8 mouse cellular contexts compared by ENCODE assay signal in genomic region chr13:112365762-112366161, GRCm38 (mm10).
DNase-seq lines count a peak whose midpoint lies in the region; ATAC-seq and TF ChIP-seq lines count a peak whose summit lies in the region.

No protein-coding gene starts in this region.

- no peaks in the 10 kb centered on the region for H3K36me3 ChIP-seq in liver, postnatal 0 days (replicated peaks; ENCODE audit: insufficient read depth, low read length)
- no peaks in the 10 kb centered on the region for H3K36me3 ChIP-seq in macrophage (ENCODE audit: inconsistent target)

- peak; percentile 13 for DNase-seq in liver
- no peak for DNase-seq in liver, postnatal 0 days
- peak; percentile 15 for DNase-seq in adipocyte (ENCODE audit: low spot score)
- peak; percentile 43 for DNase-seq in gastrocnemius, postnatal 36 days
- DNase-seq in MN1 (ENCODE audit: low spot score): no peak
- DNase-seq in layer of hippocampus, adult 18-20 months (ENCODE audit: low spot score in 2 of 2): no peak
- DNase-seq in spleen, postnatal 10 days (ENCODE audit: low spot score in 2 of 2): no peak

- 0 out of 2 replicates have a peak, but pooled peaks cover 4% of the 10 kb centered on the region for H3K79me2 ChIP-seq in macrophage (ENCODE audit: inconsistent target)

- TF ChIP-seq CTCF in liver, postnatal 0 days (IDR thresholded peaks at IDR 0.05; ENCODE audit: low read depth): no peak

- TF ChIP-seq EP300 in liver, postnatal 0 days (IDR thresholded peaks at IDR 0.05; ENCODE audit: low read depth): no peak

- no peaks in the 10 kb centered on the region for H3K9me3 ChIP-seq in liver, postnatal 0 days (ENCODE audit: low read length)

- H3K4me3 ChIP-seq in liver, postnatal 0 days (ENCODE audit: low read depth, low read length): no peak overlapping the region
- H3K4me3 ChIP-seq in macrophage (ENCODE audit: inconsistent target): no peak overlapping the region

- no peak overlapping the region for H3K27ac ChIP-seq in liver, postnatal 0 days (ENCODE audit: low read depth)
- H3K27ac ChIP-seq in macrophage: peak overlapping the region; percentile 89

- WGBS in liver, postnatal 0 days (ENCODE audit: insufficient replicate concordance): 54% methylated on average over 4 of the region's 4 CpGs
- 27% methylated on average over 4 of the region's 4 CpGs for WGBS in macrophage (ENCODE audit: missing documents)

- no peak for ATAC-seq in liver, postnatal 0 days

- H3K4me1 ChIP-seq in liver, postnatal 0 days (ENCODE audit: insufficient read depth): no peaks in the 10 kb centered on the region

- intact Hi-C loops in gastrocnemius, postnatal 36 days (cut with DNase I): no loop called here

- H3K9ac ChIP-seq in liver, postnatal 0 days (replicated peaks): no peak overlapping the region

- no peak overlapping the region for H3K4me2 ChIP-seq in liver, postnatal 0 days (ENCODE audit: low read depth, low read length)

- H3K27me3 ChIP-seq in liver, postnatal 0 days (ENCODE audit: insufficient read depth, low read length): no peaks in the 10 kb centered on the region

Comparison
In these comparisons a context has a peak if more than half of its experiments do, and no peak if none do; other contexts are left out.
1. DNase-seq: peak in liver (single experiment), adipocyte (single experiment) and gastrocnemius, postnatal 36 days (2 of 2); none in liver, postnatal 0 days (single experiment), MN1 (single experiment), layer of hippocampus, adult 18-20 months (0 of 2) and spleen, postnatal 10 days (0 of 2).